Mouse (Mus musculus): ENCODE results near the gene Abcb9.
A peak's percentile ranks its signal among the peaks of the same experiment; 100 is the strongest.

Abcb9 gene

GRCm38 (mm10) chr5:124093852-124094604 is 1.6 kb downstream of the Abcb9 start:
- DNase-seq (ENCODE audit: low read depth, low spot score): no peak

- DNase-seq (ENCODE audit: low read depth, low spot score): no peak
Measured at GRCm38 (mm10) chr5:124093120-124093794, 2.3 kb downstream of the Abcb9 start.

GRCm38 (mm10) chr5:124091951-124092406 is 3.6 kb downstream of the Abcb9 start:
- DNase-seq (ENCODE audit: low read depth, low spot score): no peak

GRCm38 (mm10) chr5:124089868-124090267 is 5.7 kb downstream of the Abcb9 start:
- DNase-seq (ENCODE audit: low read depth, low spot score): no peak

GRCm38 (mm10) chr5:124086876-124087275 is 8.7 kb downstream of the Abcb9 start:
- no peak for DNase-seq (ENCODE audit: low read depth, low spot score)

- no peak for DNase-seq (ENCODE audit: low read depth, low spot score)
Measured at GRCm38 (mm10) chr5:124085513-124085912, 10.1 kb downstream of the Abcb9 start.

GRCm38 (mm10) chr5:124084588-124085173 is 10.9 kb downstream of the Abcb9 start:
- DNase-seq (ENCODE audit: low read depth, low spot score): peak; percentile 73

GRCm38 (mm10) chr5:124083850-124084587 is 11.6 kb downstream of the Abcb9 start:
- DNase-seq (ENCODE audit: low read depth, low spot score): no peak

- DNase-seq (ENCODE audit: low read depth, low spot score): no peak
Measured at GRCm38 (mm10) chr5:124082941-124083688, 12.5 kb downstream of the Abcb9 start.

- DNase-seq (ENCODE audit: low read depth, low spot score): no peak
Measured at GRCm38 (mm10) chr5:124082447-124082846, 13.2 kb downstream of the Abcb9 start.

GRCm38 (mm10) chr5:124079880-124080279 is 15.7 kb downstream of the Abcb9 start:
- DNase-seq (ENCODE audit: low read depth, low spot score): no peak

GRCm38 (mm10) chr5:124078794-124079416 is 16.7 kb downstream of the Abcb9 start:
- DNase-seq (ENCODE audit: low read depth, low spot score): no peak

- no peak for DNase-seq (ENCODE audit: low read depth, low spot score)
Measured at GRCm38 (mm10) chr5:124077856-124078460, 17.6 kb downstream of the Abcb9 start.

GRCm38 (mm10) chr5:124077241-124077640 is 18.4 kb downstream of the Abcb9 start:
- DNase-seq (ENCODE audit: low read depth, low spot score): no peak

GRCm38 (mm10) chr5:124076559-124076958 is 19.0 kb downstream of the Abcb9 start:
- DNase-seq (ENCODE audit: low read depth, low spot score): no peak

- no peak for DNase-seq (ENCODE audit: low read depth, low spot score)
Measured at GRCm38 (mm10) chr5:124075716-124076115, 19.9 kb downstream of the Abcb9 start.

- no peak for DNase-seq (ENCODE audit: low read depth, low spot score)
Measured at GRCm38 (mm10) chr5:124074845-124075307, 20.7 kb downstream of the Abcb9 start.

GRCm38 (mm10) chr5:124073682-124074081 is 21.9 kb downstream of the Abcb9 start:
- no peak for DNase-seq (ENCODE audit: low read depth, low spot score)

- no peak for DNase-seq (ENCODE audit: low read depth, low spot score)
Measured at GRCm38 (mm10) chr5:124069657-124070056, 25.9 kb downstream of the Abcb9 start.
